Mouse (Mus musculus): ENCODE measurements at regions not wholly inside any gene's neighbourhood (a gene's known extent, or its start where the extent isn't known, plus 50 kb on each side); places are given as distances from the start of the nearest gene placed in this dataset.

GRCm38 (mm10) chr2:78326091-78326490, 379.9 kb upstream of the Cwc22 start:
- no peak for TF ChIP-seq POLR2A (IDR thresholded peaks at IDR 0.05; ENCODE audit: low read depth, low read length)
- no peak for TF ChIP-seq CTCF (IDR thresholded peaks at IDR 0.05; ENCODE audit: extremely low read depth, insufficient read depth, insufficient read length, insufficient replicate concordance)

Measured in spleen, adult 2 months (tissue).